Mouse (Mus musculus) ES-E14 (cell line): ENCODE data around the gene Tceal9. TPM values are rescaled to one million over a fixed set of nuclear protein-coding genes. Genes with fewer than 3 reads are reported as not detected.
A peak's percentile ranks its signal among the peaks of the same experiment; 100 is the strongest.

Experiments used
- DNase-seq: peaks from one replicate; pipeline ENCODE4 v3.0.0-alpha.2; 2013; ENCODE audit warnings: low read depth, low spot score
- H3K27ac ChIP-seq: 2 replicates; pipeline ENCODE4 v1.5.1; 2012; ENCODE audit warnings: low read depth, mild to moderate bottlenecking, low read length, moderate library complexity, mixed read lengths; ENCODE audit not compliant: poor library complexity, insufficient read depth, severe bottlenecking
- H3K36me3 ChIP-seq: 2 replicates; pipeline ENCODE4 v1.6.1; 2012; ENCODE audit warnings: mild to moderate bottlenecking, low read length, moderate library complexity, mixed read lengths; ENCODE audit not compliant: control insufficient read depth, poor library complexity, insufficient read depth, severe bottlenecking
- H3K4me1 ChIP-seq, 2 experiments: fragments of 150-350 bp in 1 of 2; sonication (generic) in 1 of 2; 2 replicates each; pipeline ENCODE4 v1.6.1; 2012; ENCODE audit warnings: low read length in 2 of 2, mild to moderate bottlenecking in 1 of 2, mixed read lengths in 1 of 2; ENCODE audit not compliant: control insufficient read depth in 2 of 2, insufficient read depth in 2 of 2, poor library complexity in 1 of 2
- H3K4me3 ChIP-seq, 2 experiments: fragments of 150-350 bp in 1 of 2; sonication (generic) in 1 of 2; 2 replicates each; pipeline ENCODE4 v1.5.1; 2012; ENCODE audit warnings: low read length in 2 of 2, low read depth in 1 of 2, mild to moderate bottlenecking in 1 of 2, mixed read lengths in 1 of 2; ENCODE audit not compliant: insufficient read depth in 1 of 2, poor library complexity in 1 of 2, severe bottlenecking in 1 of 2
- H3K9ac ChIP-seq: 2 replicates; pipeline ENCODE4 v1.6.1; 2012; ENCODE audit warnings: low read depth, mild to moderate bottlenecking, low read length, mixed read lengths; ENCODE audit not compliant: poor library complexity, insufficient read depth, severe bottlenecking
- H3K9me3 ChIP-seq: fragments of 150-350 bp; sonication (generic); 2 replicates; pipeline ENCODE4 v1.6.1; 2012; ENCODE audit warnings: low read depth, mild to moderate bottlenecking, low read length; ENCODE audit not compliant: control insufficient read depth, insufficient read depth
- CHD2 ChIP-seq: IDR thresholded peaks from 2 replicates; pipeline ENCODE4 v1.6.1; 2014; ENCODE audit warnings: mild to moderate bottlenecking, low read depth, low read length, inconsistent platforms
- HCFC1 ChIP-seq: IDR thresholded peaks from 2 replicates; pipeline ENCODE4 v1.6.1; 2012; ENCODE audit warnings: low read length, inconsistent platforms, borderline replicate concordance; ENCODE audit not compliant: insufficient read depth
- MAFK ChIP-seq: IDR thresholded peaks from 2 replicates; pipeline ENCODE4 v1.6.1; 2014; ENCODE audit warnings: mild to moderate bottlenecking, low read depth, low read length, inconsistent platforms; ENCODE audit not compliant: insufficient read depth
- ZC3H11A ChIP-seq: IDR thresholded peaks from 2 replicates; pipeline ENCODE4 v1.6.1; 2012; ENCODE audit warnings: low read depth, mild to moderate bottlenecking, inconsistent platforms, low read length, borderline replicate concordance
- ZNF384 ChIP-seq: IDR thresholded peaks from 2 replicates; pipeline ENCODE4 v1.6.1; 2012; ENCODE audit warnings: low read depth, low read length, inconsistent platforms
- in situ Hi-C, 2 experiments: fragments of 600-800 bp; cut with MboI; formaldehyde crosslinking; loops; one replicate each; pipeline ENCODE4 v1.15.1; 2025; ENCODE audit warnings: low sequenced_read_pairs in 2 of 2, inconsistent platforms in 1 of 2; ENCODE audit not compliant: unreplicated experiment in 2 of 2
- total RNA-seq: library from RNA; depleted of rRNA; stranded (reverse); fragments of 300-350 nt; gene quantifications from 2 replicates; pipeline ENCODE4 v1.2.3, GENCODE M21; 2012; rRNA removed

Tceal9 gene
- total RNA-seq, result 121 and 243 TPM in 2 replicates

GRCm38 (mm10) chrX:136244574-136245229, at the start of gene Tceal9:
Gene Tceal9 (plus strand): TSS chrX:136245079.
- DNase-seq, result peak; percentile 72
- Histone ChIP-seq H3K4me1 (no peaks in the 10 kb centered on the region), H3K9ac (peak within 1 kb of the TSS; percentile 86), H3K9me3 (no peaks in the 10 kb centered on the region), H3K36me3 (no peaks in the 10 kb centered on the region; the same call in 1 of the 2 replicates), H3K4me3 (peak within 1 kb of the TSS; percentile 83), H3K27ac (peak within 1 kb of the TSS; percentile 53)
- in situ Hi-C loops, result no loop called here
- TF ChIP-seq CHD2 (no peak), ZC3H11A (no peak), MAFK (no peak), HCFC1 (no peak), ZNF384 (0 out of 2 replicates have a peak, but pooled peaks have one; percentile 6)

- Histone ChIP-seq H3K9me3 (no peaks in the 10 kb centered on the region), H3K9ac (no peak overlapping the region), H3K36me3 (no peaks in the 10 kb centered on the region), H3K4me3 (no peak overlapping the region), H3K4me1 (no peaks in the 10 kb centered on the region), H3K27ac (no peak overlapping the region)
- TF ChIP-seq MAFK, result 0 out of 2 replicates have a peak, but pooled peaks have one; percentile 19
- TF ChIP-seq ZC3H11A, result no peak
- no peak for DNase-seq
- in situ Hi-C loops, result no loop called here
Measured at GRCm38 (mm10) chrX:136195193-136195944, 49.5 kb upstream of the Tceal9 start.

DNA sequence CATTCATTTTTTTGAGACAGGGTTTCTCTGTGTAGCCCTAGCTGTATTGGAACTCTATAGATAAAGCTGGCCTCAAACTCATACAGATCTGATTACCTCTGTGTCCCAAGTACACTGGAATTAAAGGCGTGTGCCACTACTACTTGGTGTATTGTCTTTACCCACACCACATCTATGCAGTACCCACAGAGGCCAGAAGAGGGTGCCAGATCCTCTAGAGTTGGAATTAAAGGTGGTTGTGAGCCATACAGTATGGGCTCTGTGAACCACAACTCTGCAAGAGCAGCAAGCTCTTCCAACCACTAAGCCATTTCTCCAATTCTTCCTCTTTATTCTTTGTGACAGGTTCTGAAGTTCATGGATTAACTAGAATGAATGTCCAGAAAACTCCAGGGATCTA, 48.0 kb upstream of the Tceal9 start:
- in situ Hi-C loops, result no loop called here
- no peaks in the 10 kb centered on the region for H3K4me1 ChIP-seq
- peak; percentile 50 for DNase-seq
- TF ChIP-seq CHD2, result no peak
- TF ChIP-seq ZC3H11A, result peak; percentile 71
- no peaks in the 10 kb centered on the region for H3K9me3 ChIP-seq
- no peak overlapping the region for H3K9ac ChIP-seq
- H3K27ac ChIP-seq, result no peak overlapping the region
- H3K4me3 ChIP-seq, result no peak overlapping the region
- no peaks in the 10 kb centered on the region for H3K36me3 ChIP-seq

DNA sequence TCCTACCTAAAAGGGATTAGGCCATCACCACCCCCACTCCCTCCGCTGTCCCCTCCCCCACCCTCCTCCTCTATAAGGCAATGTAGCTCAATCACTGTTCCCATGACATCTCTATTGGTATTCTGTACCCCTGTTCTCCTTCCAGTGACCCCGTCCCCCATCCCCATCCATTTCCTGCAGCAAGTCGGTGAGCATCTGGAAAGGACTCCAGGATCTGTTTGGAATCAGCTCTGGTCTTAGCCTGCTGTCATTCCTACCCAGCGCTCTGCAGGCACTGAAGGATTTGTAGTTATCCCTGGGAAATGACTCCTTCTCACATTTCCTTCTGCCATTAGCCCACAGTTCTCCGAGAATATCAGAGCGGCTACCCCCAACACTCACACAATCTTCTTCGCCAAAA, 41.6 kb upstream of the Tceal9 start:
- Histone ChIP-seq H3K4me3 (peak overlapping the region; percentile 58), H3K4me1 (no peaks in the 10 kb centered on the region), H3K9ac (0 out of 2 replicates have a peak overlapping the region, but pooled peaks have one; percentile 32), H3K9me3 (no peaks in the 10 kb centered on the region), H3K27ac (no peak overlapping the region), H3K36me3 (no peaks in the 10 kb centered on the region)
- DNase-seq, result no peak
- no peak for TF ChIP-seq HCFC1
- TF ChIP-seq MAFK, result no peak
- no peak for TF ChIP-seq ZC3H11A
- TF ChIP-seq ZNF384, result no peak
- TF ChIP-seq CHD2, result no peak
- in situ Hi-C loops, result no loop called here

DNA sequence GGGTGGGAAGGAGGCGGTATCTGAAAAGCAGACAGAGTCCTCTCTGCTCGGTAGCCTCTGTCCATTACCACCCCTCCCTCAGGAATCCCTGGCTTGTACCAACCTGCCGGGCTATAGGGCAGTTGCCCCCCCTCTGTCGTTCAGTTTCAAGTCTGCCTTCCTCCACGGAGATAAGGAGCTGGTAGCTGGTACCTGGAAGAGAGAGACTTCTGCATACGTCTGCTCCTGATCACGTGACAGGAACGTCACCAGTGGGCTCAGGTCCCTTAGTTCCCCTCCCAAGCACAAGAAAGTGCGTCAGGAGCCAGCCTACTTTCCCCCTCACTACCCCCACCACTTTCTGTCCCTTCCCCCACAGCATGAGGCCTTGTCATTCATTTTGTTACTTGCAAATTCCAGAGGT, 41.2 kb upstream of the Tceal9 start, which contains the start of gene Tceal5:
TSS of gene Tceal5 (minus strand) at position 213 of the 403 bp plus-strand sequence.
- DNase-seq, result no peak
- Histone ChIP-seq H3K9me3 (no peaks in the 10 kb centered on the region), H3K9ac (0 out of 2 replicates have a peak within 1 kb of the TSS, but pooled peaks have one; percentile 32), H3K4me3 (peak within 1 kb of the TSS; percentile 58), H3K4me1 (no peaks in the 10 kb centered on the region), H3K27ac (no peak within 1 kb of the TSS), H3K36me3 (no peaks in the 10 kb centered on the region)
- in situ Hi-C loops, result no loop called here
- TF ChIP-seq MAFK (no peak), ZC3H11A (no peak), CHD2 (no peak), HCFC1 (no peak)
